Mouse (Mus musculus): ENCODE results near the gene Aoc3.
"Not testable (repeated sequence)": the region's sequence is repeated elsewhere in the genome, so short reads cannot be mapped to it uniquely, and the experiment has no call there.

Aoc3 gene

GRCm38 (mm10) chr11:101330371-101330924, at the start of gene Aoc3:
Gene Aoc3, plus strand, starts transcription at chr11:101330605.
- no peak for DNase-seq (ENCODE audit: low read depth, low spot score)

DNA sequence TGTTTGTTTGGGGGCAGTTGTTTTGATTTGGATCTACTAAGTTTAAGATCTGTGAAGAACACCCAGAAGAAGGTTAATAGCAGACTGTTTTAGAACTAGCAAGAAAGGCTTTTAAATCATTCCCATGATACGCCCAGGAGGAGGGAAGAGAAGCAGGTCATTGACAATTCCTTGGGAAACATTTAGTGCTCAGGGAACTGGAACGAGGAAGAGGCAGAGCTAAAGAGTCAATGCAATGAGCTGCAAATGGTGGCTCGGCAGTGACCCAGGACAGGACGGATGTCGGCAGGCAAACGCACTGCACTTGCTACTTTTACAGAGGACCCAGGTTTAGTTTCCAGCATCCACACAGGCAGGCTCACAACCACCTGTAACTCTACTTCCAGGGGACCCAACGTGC, 49.6 kb upstream of the Aoc3 start:
- no peak for DNase-seq (ENCODE audit: low read depth, low spot score)

- DNase-seq (ENCODE audit: low read depth, low spot score) = no peak
Measured at GRCm38 (mm10) chr11:101282896-101283295, 47.5 kb upstream of the Aoc3 start.

GRCm38 (mm10) chr11:101283805-101284204, 46.6 kb upstream of the Aoc3 start:
- no peak for DNase-seq (ENCODE audit: low read depth, low spot score)

GRCm38 (mm10) chr11:101287306-101287705, 43.1 kb upstream of the Aoc3 start:
- no peak for DNase-seq (ENCODE audit: low read depth, low spot score)

GRCm38 (mm10) chr11:101291231-101291630, 39.2 kb upstream of the Aoc3 start:
- DNase-seq (ENCODE audit: low read depth, low spot score) = no peak

GRCm38 (mm10) chr11:101295191-101295590, 35.2 kb upstream of the Aoc3 start:
- DNase-seq (ENCODE audit: low read depth, low spot score) = no peak

GRCm38 (mm10) chr11:101300881-101301280, 29.5 kb upstream of the Aoc3 start:
- DNase-seq (ENCODE audit: low read depth, low spot score) = no peak

- no peak for DNase-seq (ENCODE audit: low read depth, low spot score)
Measured at GRCm38 (mm10) chr11:101301299-101302003, 29.0 kb upstream of the Aoc3 start.

- peak; percentile 96 for DNase-seq (ENCODE audit: low read depth, low spot score)
Measured at GRCm38 (mm10) chr11:101302004-101302798, 28.2 kb upstream of the Aoc3 start, which contains the start of gene Becn1. Gene Becn1, minus strand, starts transcription at chr11:101302286.

- no peak for DNase-seq (ENCODE audit: low read depth, low spot score)
Measured at GRCm38 (mm10) chr11:101307744-101308143, 22.7 kb upstream of the Aoc3 start.

- DNase-seq (ENCODE audit: low read depth, low spot score) = no peak
Measured at GRCm38 (mm10) chr11:101311083-101311482, 19.3 kb upstream of the Aoc3 start.

GRCm38 (mm10) chr11:101312150-101312549, 18.3 kb upstream of the Aoc3 start:
- no peak for DNase-seq (ENCODE audit: low read depth, low spot score)

GRCm38 (mm10) chr11:101314567-101314966, 15.8 kb upstream of the Aoc3 start:
- no peak for DNase-seq (ENCODE audit: low read depth, low spot score)

- no peak for DNase-seq (ENCODE audit: low read depth, low spot score)
Measured at GRCm38 (mm10) chr11:101315082-101315650, 15.2 kb upstream of the Aoc3 start.

DNA sequence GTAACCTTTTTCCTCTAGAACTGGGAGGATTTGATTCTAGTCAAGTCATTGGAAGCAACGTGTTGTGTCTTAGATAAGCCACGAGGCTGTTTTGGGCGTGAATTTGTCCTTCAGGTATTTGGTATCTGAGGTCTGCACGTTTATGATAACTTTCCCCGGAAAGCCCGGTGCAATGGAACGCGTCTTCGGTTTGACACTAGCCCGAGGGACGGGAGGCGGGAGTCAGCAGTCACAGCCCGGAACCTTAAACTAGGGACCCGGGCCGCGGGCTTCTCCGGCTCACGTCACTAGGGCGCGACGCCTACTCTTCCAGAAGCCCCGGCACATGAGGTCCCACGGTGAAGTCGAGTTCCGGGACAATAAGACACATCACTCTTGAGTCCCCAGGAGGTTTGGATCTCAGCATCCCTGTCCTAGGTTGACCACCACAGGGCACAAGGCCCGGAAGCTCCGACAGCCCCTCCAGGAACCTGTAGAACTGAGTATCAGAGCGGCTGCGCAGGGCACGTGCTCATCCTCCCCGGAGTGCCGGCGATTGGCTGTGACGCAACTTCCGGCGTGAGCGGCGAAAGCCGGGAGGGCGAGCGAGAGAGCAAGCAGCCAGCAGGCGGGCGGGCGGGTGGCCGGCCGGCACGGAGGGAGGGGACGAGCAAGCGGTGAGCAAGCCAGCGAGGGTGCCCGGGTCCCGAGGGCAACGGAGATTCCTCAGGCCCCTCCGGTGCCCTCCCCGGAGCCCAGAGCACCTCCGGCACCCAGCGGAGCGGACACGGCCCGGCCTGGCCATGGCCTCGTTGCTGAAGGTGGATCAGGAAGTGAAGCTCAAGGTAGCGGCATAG, 14.5 kb upstream of the Aoc3 start, which contains the start of gene Psme3:
Gene Psme3, plus strand, starts transcription at position 549 of the 836 bp plus-strand sequence.
- peak; percentile 90 for DNase-seq (ENCODE audit: low read depth, low spot score)

GRCm38 (mm10) chr11:101316501-101316917, 13.9 kb upstream of the Aoc3 start:
- DNase-seq (ENCODE audit: low read depth, low spot score) = no peak

GRCm38 (mm10) chr11:101323609-101324008, 6.8 kb upstream of the Aoc3 start:
- DNase-seq (ENCODE audit: low read depth, low spot score) = peak; percentile 62

DNA sequence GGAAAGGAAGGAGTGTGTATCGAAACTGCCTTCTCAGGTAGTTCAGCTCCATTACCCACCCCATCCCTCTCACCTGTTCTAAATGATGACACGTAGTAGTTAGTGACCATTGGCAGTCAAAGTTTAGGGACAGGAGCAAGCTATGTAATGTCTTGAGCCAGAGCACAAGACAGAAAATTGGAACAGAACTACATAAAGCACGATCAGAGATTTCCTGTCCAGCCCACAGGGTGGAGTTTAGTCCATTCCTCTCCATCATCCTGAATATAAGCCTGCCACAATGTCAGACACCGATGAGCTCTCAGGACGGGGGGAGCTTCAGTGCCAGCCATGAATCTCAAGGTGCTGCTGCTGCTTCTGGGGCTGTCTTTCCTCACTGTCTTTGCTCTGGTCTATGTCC, 5.6 kb upstream of the Aoc3 start, which contains the start of gene Aoc2:
Gene Aoc2, plus strand, starts transcription at position 301 of the 400 bp plus-strand sequence.
- no peak for DNase-seq (ENCODE audit: low read depth, low spot score)

DNA sequence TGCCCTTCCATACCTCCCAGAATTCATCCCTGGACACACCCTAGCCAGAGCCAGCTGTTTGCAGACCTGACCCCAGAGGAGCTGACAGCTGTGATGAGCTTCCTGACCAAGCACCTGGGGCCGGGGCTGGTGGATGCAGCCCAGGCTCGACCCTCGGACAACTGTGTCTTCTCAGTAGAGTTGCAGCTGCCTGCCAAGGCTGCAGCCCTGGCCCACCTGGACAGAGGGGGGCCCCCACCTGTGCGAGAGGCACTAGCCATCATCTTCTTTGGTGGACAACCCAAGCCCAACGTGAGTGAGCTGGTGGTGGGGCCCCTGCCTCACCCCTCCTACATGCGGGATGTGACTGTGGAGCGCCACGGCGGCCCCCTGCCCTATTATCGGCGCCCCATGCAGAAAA, 5.2 kb upstream of the Aoc3 start:
- DNase-seq (ENCODE audit: low read depth, low spot score) = not testable (repeated sequence)

DNA sequence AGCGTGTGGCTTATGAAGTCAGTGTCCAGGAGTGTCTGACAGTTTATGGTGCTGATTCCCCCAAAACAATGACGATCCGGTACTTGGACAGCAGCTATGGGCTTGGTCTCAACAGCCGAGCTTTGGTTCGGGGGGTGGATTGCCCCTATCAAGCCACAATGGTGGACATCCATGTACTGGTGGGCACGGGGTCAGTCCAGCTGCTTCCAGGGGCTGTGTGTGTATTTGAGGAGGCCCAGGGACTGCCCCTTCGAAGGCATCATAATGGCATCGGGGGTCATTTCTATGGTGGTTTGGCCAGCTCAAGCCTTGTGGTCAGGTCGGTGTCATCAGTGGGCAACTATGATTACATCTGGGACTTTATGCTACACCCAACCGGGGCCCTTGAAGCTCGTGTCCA, 4.3 kb upstream of the Aoc3 start:
- DNase-seq (ENCODE audit: low read depth, low spot score) = no peak
